In genomic region chr19:45045651-45046050, GRCm38 (mm10) we compare ENCODE assay signal across 9 mouse cellular contexts. TPM values are rescaled to one million over a fixed set of nuclear protein-coding genes. Genes with fewer than 3 reads are reported as not detected.
A peak's percentile ranks its signal among the peaks of the same experiment; 100 is the strongest.
DNase-seq lines count a peak whose midpoint lies in the region; ATAC-seq lines count a peak whose summit lies in the region.
"Had no signal": no experiment of that assay in that cellular context is flagged by ENCODE, and none has a peak within 500 bp of the region (broad histone marks: within the 10 kb centered on the region; RNA-seq: fewer than 3 reads in every experiment).

Gene Pdzd7 (minus strand): TSS chr19:45045717.

- 74% methylated on average over 5 of the region's 5 CpGs for WGBS in limb, embryonic 15.5 days
- WGBS in stomach, embryonic 16.5 days = 74% methylated on average over 5 of the region's 5 CpGs

- peaks cover 41% of the 10 kb centered on the region for H3K4me1 ChIP-seq in megakaryocyte, embryonic 14.5 days
- H3K4me1 ChIP-seq in limb, embryonic 15.5 days = peaks cover 31% of the 10 kb centered on the region
- H3K4me1 ChIP-seq in stomach, embryonic 16.5 days (ENCODE audit: control insufficient read depth, insufficient read depth, low read length) = peaks cover 21% of the 10 kb centered on the region; the same call in 1 of the 2 replicates

- 0 out of 2 replicates have a peak within 1 kb of the TSS, but pooled peaks have one; percentile 50 for H3K9ac ChIP-seq in limb, embryonic 15.5 days
- H3K9ac ChIP-seq in stomach, embryonic 16.5 days (ENCODE audit: low read length) = peak within 1 kb of the TSS; percentile 77

- no peak for ATAC-seq in megakaryocyte, adult 5-6 weeks (ENCODE audit: poor library complexity, severe bottlenecking)
- ATAC-seq in limb, embryonic 15.5 days (ENCODE audit: insufficient number of reproducible peaks, low FRiP score, low TSS enrichment, low read depth) = no peak
- no peak for ATAC-seq in stomach, embryonic 16.5 days (ENCODE audit: insufficient read depth, low FRiP score)

- peak within 1 kb of the TSS; percentile 91 for H3K4me3 ChIP-seq in megakaryocyte, embryonic 14.5 days (replicated peaks)
- H3K4me3 ChIP-seq in limb, embryonic 15.5 days = peak within 1 kb of the TSS; percentile 57
- peak within 1 kb of the TSS; percentile 62 for H3K4me3 ChIP-seq in stomach, embryonic 16.5 days (replicated peaks; ENCODE audit: low read length)

- H3K36me3 ChIP-seq in megakaryocyte, embryonic 14.5 days (replicated peaks; ENCODE audit: low read length) = peaks cover 18% of the 10 kb centered on the region
- H3K36me3 ChIP-seq in limb, embryonic 15.5 days = peaks cover 10% of the 10 kb centered on the region
- no peaks in the 10 kb centered on the region for H3K36me3 ChIP-seq in stomach, embryonic 16.5 days (ENCODE audit: control insufficient read depth, insufficient read depth, low read length)

- peak within 1 kb of the TSS; percentile 87 for H3K4me2 ChIP-seq in limb, embryonic 15.5 days
- H3K4me2 ChIP-seq in stomach, embryonic 16.5 days (ENCODE audit: low read depth, low read length) = peak within 1 kb of the TSS; percentile 71

- DNase-seq in adrenal gland, adult (ENCODE audit: inconsistent age in 2 of 2, low spot score in 1 of 2) = peak; percentile 15 to 16
- no peak for DNase-seq in adrenal gland, postnatal 10 days
- no peak for DNase-seq in layer of hippocampus, adult 9-10 months (ENCODE audit: low spot score)
- DNase-seq in layer of hippocampus, adult 18-20 months (ENCODE audit: low spot score in 2 of 2) = no peak
- DNase-seq: kidney, adult 8-10 months had no signal

- no peaks in the 10 kb centered on the region for H3K9me3 ChIP-seq in megakaryocyte, embryonic 14.5 days
- no peaks in the 10 kb centered on the region for H3K9me3 ChIP-seq in limb, embryonic 15.5 days
- no peaks in the 10 kb centered on the region for H3K9me3 ChIP-seq in stomach, embryonic 16.5 days (replicated peaks; ENCODE audit: control insufficient read depth, low read length)

- peaks cover 55% of the 10 kb centered on the region for H3K27me3 ChIP-seq in megakaryocyte, embryonic 14.5 days (replicated peaks)
- H3K27me3 ChIP-seq in limb, embryonic 15.5 days = peaks cover 24% of the 10 kb centered on the region
- H3K27me3 ChIP-seq in stomach, embryonic 16.5 days (ENCODE audit: control insufficient read depth, insufficient read depth, low read length) = peaks cover 9% of the 10 kb centered on the region

- 0 out of 2 replicates have a peak within 1 kb of the TSS, but pooled peaks have one; percentile 96 for H3K27ac ChIP-seq in limb, embryonic 15.5 days
- H3K27ac ChIP-seq in stomach, embryonic 16.5 days (ENCODE audit: low read length) = no peak within 1 kb of the TSS

RNA-seq across cellular contexts. Expression of gene Pdzd7, which starts in this region (rescaled TPM):
- total RNA-seq in adrenal gland, postnatal 10 days (2021) = under 1 TPM; 0.21 to 0.48 TPM
- polyA plus RNA-seq in megakaryocyte, embryonic 14.5 days (2012; ENCODE audit: insufficient read depth, low replicate concordance) = 0.02 TPM in 1 of 2 replicates, not detected in the other
- total RNA-seq in megakaryocyte, adult 5-6 weeks (2015) = not detected in 2 replicates
- not detected in 2 replicates for total RNA-seq in megakaryocyte, adult 5-6 weeks (2017)
- polyA plus RNA-seq in limb, embryonic 15.5 days (2015; fragmentation: Nextera tagmentation; extraction: Ambion mirVana) = 0.16 and 0.37 TPM in 2 replicates
- 0.21 and 0.48 TPM in 2 replicates for polyA plus RNA-seq in stomach, embryonic 16.5 days (2015; fragmentation: Nextera tagmentation; extraction: Ambion mirVana)
- total RNA-seq in layer of hippocampus, adult 18-20 months (2021) = 1 to 10 TPM; 1.8 to 2.6 TPM

Comparison
In these comparisons a context has a peak if more than half of its experiments do, and no peak if none do; other contexts are left out.
1. DNase-seq: peak in adrenal gland, adult (2 of 2); none in adrenal gland, postnatal 10 days (single experiment), layer of hippocampus, adult 9-10 months (single experiment) and layer of hippocampus, adult 18-20 months (0 of 2).
2. Peak in every context shown above with its lines, with median percentiles within 50 percentile points of each other: H3K4me3 ChIP-seq.